Mouse (Mus musculus) kidney, adult 2 months (tissue): Measurements from ENCODE around the gene Hist1h2bg.

Source experiments
- CTCF ChIP-seq: fragments of 200-500 bp; conservative IDR thresholded peaks from 2 replicates; pipeline ENCODE4 v1.5.1; 2011; ENCODE audit warnings: low read depth, mild to moderate bottlenecking, control low read depth, low read length, moderate library complexity, mixed read lengths; ENCODE audit not compliant: insufficient read depth, insufficient read length
- POLR2A ChIP-seq: fragments of 200-500 bp; IDR thresholded peaks from one replicate; pipeline ENCODE4 v1.6.1; 2011; ENCODE audit warnings: low read depth, low read length, control low read depth

- TF ChIP-seq POLR2A (no peak), CTCF (no peak)
Measured at GRCm38 (mm10) chr13:23591206-23591605, 20.0 kb downstream of the Hist1h2bg start.
